Mouse (Mus musculus): ENCODE measurements around the gene Sema4b.

DNA sequence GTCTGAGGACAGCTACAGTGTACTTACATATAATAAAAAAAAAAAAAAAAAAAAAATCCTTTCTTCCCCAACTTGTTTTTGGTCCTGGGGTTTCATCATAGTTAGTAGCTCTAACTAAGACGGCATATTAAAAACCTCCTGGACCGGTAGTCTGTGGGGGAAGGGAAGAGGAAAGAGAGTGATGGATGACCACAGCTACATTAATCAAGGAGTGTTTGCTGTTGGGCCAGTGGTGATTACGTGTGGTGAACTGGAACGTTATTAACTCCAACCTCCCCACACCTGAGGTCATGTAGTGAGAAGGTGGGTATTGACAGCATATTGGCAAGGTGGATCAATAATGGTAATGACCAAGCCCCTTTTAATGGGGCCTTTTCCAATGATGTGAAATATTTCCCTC is 2.1 kb upstream of the Sema4b start:
- no peak for TF ChIP-seq EP300 (IDR thresholded peaks at IDR 0.05; ENCODE audit: low read length)
- TF ChIP-seq POLR2A (IDR thresholded peaks at IDR 0.05; ENCODE audit: low read depth, low read length): no peak
- no peak for TF ChIP-seq E2F4 (IDR thresholded peaks at IDR 0.05; ENCODE audit: insufficient replicate concordance, low read depth, low read length)
- no peak for TF ChIP-seq MAFK (IDR thresholded peaks at IDR 0.05; ENCODE audit: insufficient replicate concordance, low read length)
